Mouse (Mus musculus): ENCODE data around the gene Fam118b. TPM values are rescaled to one million over a fixed set of nuclear protein-coding genes. Genes with fewer than 3 reads are reported as not detected.

Gene Fam118b
- polyA plus RNA-seq, 1 experiment from 2014 or later: 58.2 TPM

DNA sequence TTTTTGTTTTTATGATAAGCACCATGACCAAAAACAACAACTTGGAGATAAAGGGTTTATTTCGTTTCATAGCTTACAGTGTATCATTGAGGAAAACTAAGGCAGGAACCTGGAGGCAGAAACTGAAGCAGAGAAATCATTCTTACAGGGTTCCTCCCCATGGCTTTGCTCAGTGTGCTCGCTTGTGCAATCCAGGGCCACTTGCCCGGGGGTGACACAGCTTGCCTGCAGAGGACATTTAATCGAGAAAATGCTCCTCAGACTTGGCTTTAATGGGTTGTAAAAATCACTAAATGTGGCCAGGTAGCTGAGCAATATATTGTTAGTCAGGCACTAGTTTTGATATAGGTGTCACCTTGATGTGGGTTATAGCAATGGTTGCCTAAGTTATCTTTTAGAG is 10.8 kb upstream of the Fam118b start:
- ATAC-seq: no peak
- Histone ChIP-seq H3K9ac (ENCODE audit: low read depth, low read length) (no peak overlapping the region), H3K9me3 (ENCODE audit: control insufficient read depth, low read length) (no peaks in the 10 kb centered on the region), H3K4me1 (ENCODE audit: control insufficient read depth, insufficient read depth, low read length) (no peaks in the 10 kb centered on the region), H3K4me3 (ENCODE audit: low read length) (no peak overlapping the region), H3K36me3 (ENCODE audit: control insufficient read depth, insufficient read depth, low read length) (peaks cover 12% of the 10 kb centered on the region), H3K27me3 (replicated peaks; ENCODE audit: control insufficient read depth, insufficient read depth, low read length) (no peaks in the 10 kb centered on the region), H3K4me2 (ENCODE audit: low read depth, low read length) (no peak overlapping the region), H3K27ac (ENCODE audit: low read length) (no peak overlapping the region)
- WGBS: 85% methylated on average over 4 of the region's 4 CpGs

DNA sequence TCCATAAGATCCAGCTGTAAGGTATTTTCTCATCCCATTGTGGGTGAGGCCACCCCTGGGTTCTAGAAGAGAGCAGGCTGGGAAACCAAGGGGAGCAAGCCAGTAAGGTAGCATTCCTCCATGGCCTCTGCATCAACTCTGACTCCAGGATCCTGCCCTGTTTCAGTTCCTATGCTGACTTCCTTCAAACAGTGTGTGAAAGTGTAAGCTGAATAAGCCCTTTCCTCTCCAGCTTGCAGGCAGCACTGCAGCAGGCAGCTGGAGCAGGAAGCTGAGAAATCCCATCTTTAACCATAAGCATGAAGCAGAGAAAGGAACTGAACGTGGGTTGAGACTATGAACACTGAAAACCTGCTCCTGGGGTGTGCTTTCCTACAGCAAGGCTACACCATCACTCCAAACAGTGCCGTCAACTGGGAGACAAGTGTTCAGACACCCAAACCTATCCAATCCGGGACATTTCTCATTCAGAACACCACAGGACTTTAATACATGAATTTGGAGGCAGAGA is 10.3 kb upstream of the Fam118b start:
- Histone ChIP-seq H3K9ac (ENCODE audit: low read depth, low read length) (no peak overlapping the region), H3K4me3 (ENCODE audit: low read length) (no peak overlapping the region), H3K4me2 (ENCODE audit: low read depth, low read length) (no peak overlapping the region), H3K4me1 (ENCODE audit: control insufficient read depth, insufficient read depth, low read length) (no peaks in the 10 kb centered on the region), H3K9me3 (ENCODE audit: control insufficient read depth, low read length) (no peaks in the 10 kb centered on the region), H3K36me3 (ENCODE audit: control insufficient read depth, insufficient read depth, low read length) (peaks cover 15% of the 10 kb centered on the region), H3K27me3 (replicated peaks; ENCODE audit: control insufficient read depth, insufficient read depth, low read length) (no peaks in the 10 kb centered on the region), H3K27ac (ENCODE audit: low read length) (no peak overlapping the region)
- WGBS: 90% methylated on average over 3 of the region's 3 CpGs
- no peak for ATAC-seq

DNA sequence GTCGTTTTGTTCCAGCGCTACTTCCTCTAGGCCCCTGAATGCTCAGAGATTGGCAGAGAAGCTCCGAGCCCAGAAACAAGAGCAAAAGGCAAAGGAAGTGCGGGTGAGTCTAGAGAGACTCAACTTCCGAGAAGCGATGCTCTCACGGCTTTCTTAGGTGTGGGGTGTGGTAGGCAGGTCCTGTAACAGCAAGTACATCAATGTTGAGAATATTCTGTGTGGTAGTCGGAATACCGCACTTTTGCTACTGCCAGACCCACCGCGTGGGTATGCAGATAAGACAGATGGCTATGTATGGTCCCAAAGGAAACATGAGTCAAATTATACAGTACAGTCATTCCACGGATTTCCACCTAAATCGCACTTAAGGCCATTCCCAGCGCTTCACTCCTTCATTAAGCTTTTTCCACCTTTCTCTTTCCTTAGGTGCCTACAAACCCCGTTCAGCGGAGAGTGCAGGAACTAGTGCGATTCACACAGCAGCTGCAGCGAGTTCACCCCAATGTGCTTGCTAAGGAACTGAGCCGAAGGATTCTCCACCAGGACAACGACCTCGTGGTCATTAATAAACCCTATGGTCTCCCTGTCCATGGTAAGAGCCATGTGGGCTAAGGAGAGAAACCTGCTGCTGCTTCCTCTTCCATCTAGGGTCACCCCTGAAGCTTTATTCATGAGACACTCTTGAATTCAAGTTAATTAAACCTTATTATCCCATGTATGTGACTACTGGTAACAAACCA is 541 bp upstream of the Fam118b start:
- under 1% methylated on average over 21 of the region's 21 CpGs for WGBS
- peak; percentile 34 for ATAC-seq
- Histone ChIP-seq H3K4me1 (ENCODE audit: control insufficient read depth, insufficient read depth, low read length) (peaks cover 19% of the 10 kb centered on the region), H3K27me3 (replicated peaks; ENCODE audit: control insufficient read depth, insufficient read depth, low read length) (no peaks in the 10 kb centered on the region), H3K9me3 (ENCODE audit: control insufficient read depth, low read length) (no peaks in the 10 kb centered on the region), H3K4me3 (ENCODE audit: low read length) (peak overlapping the region; percentile 79), H3K36me3 (ENCODE audit: control insufficient read depth, insufficient read depth, low read length) (peaks cover 7% of the 10 kb centered on the region; the same call in 1 of the 2 replicates), H3K9ac (ENCODE audit: low read depth, low read length) (peak overlapping the region; percentile 81), H3K4me2 (ENCODE audit: low read depth, low read length) (peak overlapping the region; percentile 81), H3K27ac (ENCODE audit: low read length) (peak overlapping the region; percentile 71; the same call in 1 of the 2 replicates)

DNA sequence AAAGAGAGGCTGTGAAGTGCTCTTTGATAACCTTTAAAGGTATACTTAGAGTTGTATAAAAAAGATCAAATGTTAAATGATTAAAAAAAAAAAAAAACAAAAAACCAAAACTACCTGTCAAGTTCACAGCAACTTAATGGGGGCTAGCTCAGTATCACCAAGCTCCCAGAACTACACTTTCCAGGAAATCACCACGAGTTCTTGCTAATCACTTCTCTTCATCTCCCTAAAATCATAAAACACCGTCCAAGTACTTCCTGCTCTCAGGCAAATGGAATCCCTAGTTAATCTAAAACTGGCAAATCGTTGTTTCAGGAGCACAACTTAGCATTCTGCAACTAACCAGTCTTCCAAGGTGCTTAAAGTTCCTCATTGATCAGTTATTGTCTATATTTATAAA is 3.1 kb downstream of the Fam118b start:
- WGBS: 55% methylated on average over 3 of the region's 3 CpGs
- no peaks in the 10 kb centered on the region for H3K9me3 ChIP-seq (ENCODE audit: control insufficient read depth, low read length)
- ATAC-seq: no peak; the same call in 1 of the 2 replicates
- H3K4me2 ChIP-seq (ENCODE audit: low read depth, low read length): no peak overlapping the region
- no peak overlapping the region for H3K4me3 ChIP-seq (ENCODE audit: low read length)
- H3K4me1 ChIP-seq (ENCODE audit: control insufficient read depth, insufficient read depth, low read length): peaks cover 17% of the 10 kb centered on the region
- no peak overlapping the region; the same call in 1 of the 2 replicates for H3K27ac ChIP-seq (ENCODE audit: low read length)
- H3K27me3 ChIP-seq (replicated peaks; ENCODE audit: control insufficient read depth, insufficient read depth, low read length): no peaks in the 10 kb centered on the region
- no peak overlapping the region for H3K9ac ChIP-seq (ENCODE audit: low read depth, low read length)
- H3K36me3 ChIP-seq (ENCODE audit: control insufficient read depth, insufficient read depth, low read length): no peaks in the 10 kb centered on the region

DNA sequence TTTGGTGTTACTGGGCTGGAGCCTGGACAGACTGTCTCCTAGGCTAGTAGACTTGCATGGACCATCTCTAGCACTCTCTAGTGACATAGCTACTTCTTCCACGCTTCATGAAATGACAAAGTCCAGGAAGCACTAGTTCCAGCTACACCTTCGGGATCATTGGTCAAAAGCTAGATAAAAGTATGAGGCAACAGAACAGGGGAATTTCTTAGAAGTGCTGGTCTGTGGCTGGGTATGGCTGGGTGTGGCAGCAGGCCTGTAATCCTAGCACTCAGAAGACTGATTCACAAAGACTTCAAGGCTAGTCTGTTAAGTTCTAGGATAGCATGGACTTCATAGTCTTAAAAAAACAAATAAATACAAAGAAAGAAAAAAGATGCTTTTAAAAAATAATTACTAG is 4.2 kb downstream of the Fam118b start:
- H3K9ac ChIP-seq (ENCODE audit: low read depth, low read length): no peak overlapping the region
- WGBS: 64% methylated on average over 2 of the region's 2 CpGs
- no peaks in the 10 kb centered on the region for H3K27me3 ChIP-seq (replicated peaks; ENCODE audit: control insufficient read depth, insufficient read depth, low read length)
- H3K4me3 ChIP-seq (ENCODE audit: low read length): no peak overlapping the region
- H3K36me3 ChIP-seq (ENCODE audit: control insufficient read depth, insufficient read depth, low read length): no peaks in the 10 kb centered on the region
- H3K4me1 ChIP-seq (ENCODE audit: control insufficient read depth, insufficient read depth, low read length): peaks cover 12% of the 10 kb centered on the region
- peak overlapping the region; percentile 77 for H3K27ac ChIP-seq (ENCODE audit: low read length)
- peak overlapping the region; percentile 30; the same call in 1 of the 2 replicates for H3K4me2 ChIP-seq (ENCODE audit: low read depth, low read length)
- ATAC-seq: peak; percentile 71
- H3K9me3 ChIP-seq (ENCODE audit: control insufficient read depth, low read length): no peaks in the 10 kb centered on the region

- H3K36me3 ChIP-seq (ENCODE audit: control insufficient read depth, insufficient read depth, low read length): no peaks in the 10 kb centered on the region
- H3K9ac ChIP-seq (ENCODE audit: low read depth, low read length): no peak overlapping the region
- no peak overlapping the region for H3K4me2 ChIP-seq (ENCODE audit: low read depth, low read length)
- no peak for ATAC-seq
- no peak overlapping the region for H3K4me3 ChIP-seq (ENCODE audit: low read length)
- no peaks in the 10 kb centered on the region for H3K9me3 ChIP-seq (ENCODE audit: control insufficient read depth, low read length)
- H3K27me3 ChIP-seq (replicated peaks; ENCODE audit: control insufficient read depth, insufficient read depth, low read length): no peaks in the 10 kb centered on the region
- H3K27ac ChIP-seq (ENCODE audit: low read length): no peak overlapping the region
- WGBS: 61% methylated on average over 4 of the region's 4 CpGs
- peaks cover 8% of the 10 kb centered on the region; the same call in 1 of the 2 replicates for H3K4me1 ChIP-seq (ENCODE audit: control insufficient read depth, insufficient read depth, low read length)
Observed at GRCm38 (mm10) chr9:35262418-35262817, 5.2 kb downstream of the Fam118b start.

DNA sequence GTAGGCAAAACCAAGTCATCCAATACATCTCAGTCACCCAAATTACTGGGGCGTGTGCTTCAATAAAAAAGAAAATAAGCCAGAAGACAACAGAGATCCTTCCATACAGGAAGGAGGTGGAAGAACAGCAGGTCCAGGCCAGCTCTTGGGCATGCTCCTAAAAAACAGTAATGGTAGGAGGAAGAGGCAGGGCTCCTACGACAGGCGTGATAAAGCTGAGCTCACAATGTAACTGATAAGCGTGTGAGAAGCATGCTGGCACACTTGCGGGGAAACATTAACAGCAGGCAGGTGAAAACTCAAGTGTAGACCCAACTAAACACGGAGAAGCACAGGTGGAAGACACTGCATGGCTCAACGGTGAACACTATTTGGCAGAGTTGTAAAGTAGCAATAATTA is 10.2 kb downstream of the Fam118b start:
- no peak overlapping the region for H3K9ac ChIP-seq (ENCODE audit: low read depth, low read length)
- no peak overlapping the region for H3K4me3 ChIP-seq (ENCODE audit: low read length)
- no peaks in the 10 kb centered on the region for H3K9me3 ChIP-seq (ENCODE audit: control insufficient read depth, low read length)
- H3K4me1 ChIP-seq (ENCODE audit: control insufficient read depth, insufficient read depth, low read length): 0 out of 2 replicates have a peak, but pooled peaks cover 2% of the 10 kb centered on the region
- H3K27me3 ChIP-seq (replicated peaks; ENCODE audit: control insufficient read depth, insufficient read depth, low read length): no peaks in the 10 kb centered on the region
- H3K36me3 ChIP-seq (ENCODE audit: control insufficient read depth, insufficient read depth, low read length): no peaks in the 10 kb centered on the region
- H3K27ac ChIP-seq (ENCODE audit: low read length): no peak overlapping the region
- WGBS: 72% methylated on average over 7 of the region's 7 CpGs
- ATAC-seq: peak; percentile 78
- H3K4me2 ChIP-seq (ENCODE audit: low read depth, low read length): no peak overlapping the region

GRCm38 (mm10) chr9:35249476-35249875 is 18.1 kb downstream of the Fam118b start:
- H3K9ac ChIP-seq (ENCODE audit: low read depth, low read length): no peak overlapping the region
- H3K36me3 ChIP-seq (ENCODE audit: control insufficient read depth, insufficient read depth, low read length): no peaks in the 10 kb centered on the region
- no peak overlapping the region for H3K4me2 ChIP-seq (ENCODE audit: low read depth, low read length)
- no peaks in the 10 kb centered on the region; the same call in 1 of the 2 replicates for H3K4me1 ChIP-seq (ENCODE audit: control insufficient read depth, insufficient read depth, low read length)
- H3K9me3 ChIP-seq (ENCODE audit: control insufficient read depth, low read length): no peaks in the 10 kb centered on the region
- H3K27me3 ChIP-seq (replicated peaks; ENCODE audit: control insufficient read depth, insufficient read depth, low read length): no peaks in the 10 kb centered on the region
- no peak overlapping the region for H3K4me3 ChIP-seq (ENCODE audit: low read length)
- no peak for ATAC-seq
- no peak overlapping the region for H3K27ac ChIP-seq (ENCODE audit: low read length)

GRCm38 (mm10) chr9:35247405-35247804 is 20.2 kb downstream of the Fam118b start:
- H3K4me2 ChIP-seq (ENCODE audit: low read depth, low read length): no peak overlapping the region
- H3K27me3 ChIP-seq (replicated peaks; ENCODE audit: control insufficient read depth, insufficient read depth, low read length): no peaks in the 10 kb centered on the region
- no peaks in the 10 kb centered on the region for H3K36me3 ChIP-seq (ENCODE audit: control insufficient read depth, insufficient read depth, low read length)
- H3K9ac ChIP-seq (ENCODE audit: low read depth, low read length): no peak overlapping the region
- no peak overlapping the region for H3K4me3 ChIP-seq (ENCODE audit: low read length)
- WGBS: 94% methylated on average over 2 of the region's 2 CpGs
- no peak for ATAC-seq
- no peaks in the 10 kb centered on the region for H3K9me3 ChIP-seq (ENCODE audit: control insufficient read depth, low read length)
- no peak overlapping the region for H3K27ac ChIP-seq (ENCODE audit: low read length)
- no peaks in the 10 kb centered on the region; the same call in 1 of the 2 replicates for H3K4me1 ChIP-seq (ENCODE audit: control insufficient read depth, insufficient read depth, low read length)

Data from intestine, embryonic 16.5 days (tissue).